Mouse (Mus musculus) kidney, postnatal 14 days (tissue): ENCODE data around the gene Chchd3.

ENCODE experiments used
- DNase-seq: peaks from one replicate; pipeline ENCODE4 v3.0.0; 2022; ENCODE audit warnings: mixed read lengths

Gene Chchd3

DNA sequence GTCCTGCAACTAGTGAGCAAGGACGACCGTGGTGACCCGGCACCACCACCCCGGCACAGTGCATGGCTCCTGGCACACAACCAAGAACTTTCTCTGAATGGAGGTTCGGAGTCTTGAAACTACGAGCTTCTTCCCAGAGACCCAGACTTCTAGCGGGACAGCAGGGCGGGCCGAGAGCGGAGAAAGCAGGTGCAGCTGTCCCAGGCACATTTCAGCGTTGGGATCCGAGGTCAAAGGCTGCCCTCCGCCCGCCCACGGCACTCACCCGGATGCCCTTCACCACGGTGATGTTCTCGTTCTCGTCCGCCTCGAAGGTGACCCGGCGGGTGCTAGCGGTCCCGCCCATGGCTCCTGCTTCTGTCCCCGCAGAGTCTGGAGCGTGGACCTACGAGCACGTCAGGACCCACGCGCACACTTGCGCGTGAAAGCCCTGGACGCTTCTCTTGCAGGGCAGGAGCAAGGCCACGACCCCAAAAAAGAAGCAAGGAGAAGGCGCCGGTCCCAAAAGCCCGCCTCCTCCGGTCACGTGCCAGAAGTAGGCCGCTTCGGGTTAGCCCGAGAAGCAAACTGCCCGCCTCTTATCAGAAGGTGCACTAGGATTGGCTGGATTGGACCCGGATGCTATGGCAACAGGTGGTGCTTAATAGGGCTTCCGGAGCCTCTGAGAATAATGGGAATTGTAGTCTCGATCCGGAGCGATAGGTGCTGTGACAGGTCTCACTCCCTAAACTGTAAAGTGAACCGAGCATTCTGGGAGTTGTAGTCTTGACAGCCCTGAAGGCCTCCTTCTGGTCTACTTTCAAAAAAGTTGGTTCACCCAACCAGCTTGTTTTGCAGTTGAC, at the start of gene Chchd3:
Gene Chchd3 (minus strand): TSS at position 526 of the 842 bp plus-strand sequence.
- DNase-seq, result peak; percentile 98

DNA sequence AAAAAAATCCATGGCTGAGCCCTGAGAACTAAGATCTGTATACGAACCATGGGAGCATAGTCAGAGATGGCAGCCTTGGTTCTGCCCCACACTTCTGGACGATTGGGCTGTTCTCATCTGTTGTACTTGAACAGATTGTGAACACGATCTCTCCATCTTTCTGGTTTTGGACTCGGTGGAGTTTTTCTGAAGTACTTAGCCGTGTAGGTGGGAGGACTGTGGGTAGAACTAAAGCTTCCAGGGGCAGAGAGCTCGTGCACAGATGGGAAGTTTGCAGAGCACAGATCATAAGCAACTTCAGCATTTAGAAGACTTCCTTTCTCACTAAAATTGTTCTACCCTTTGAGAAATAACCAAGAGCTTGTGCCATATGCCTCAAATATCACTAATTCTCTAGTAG, 44.6 kb upstream of the Chchd3 start:
- no peak for DNase-seq

DNA sequence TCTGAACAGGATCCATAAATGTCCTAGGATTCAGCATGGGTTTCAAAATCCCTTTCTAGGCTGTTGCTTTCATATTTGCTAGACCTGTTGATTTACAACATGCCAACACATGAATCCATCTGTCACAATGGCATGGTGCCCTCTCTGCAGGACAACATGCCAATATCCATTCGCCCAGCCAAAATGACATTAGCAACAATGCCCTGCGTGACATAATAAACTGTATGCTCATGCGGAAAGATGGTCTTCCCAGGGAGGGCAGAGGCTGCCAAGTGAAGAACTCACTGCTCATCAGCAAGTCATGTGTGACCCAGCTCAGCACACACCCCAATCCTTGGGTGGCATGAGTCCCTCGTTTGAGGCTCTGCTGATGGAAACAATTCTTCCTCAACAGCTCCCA, 38.8 kb upstream of the Chchd3 start:
- DNase-seq, result no peak

DNA sequence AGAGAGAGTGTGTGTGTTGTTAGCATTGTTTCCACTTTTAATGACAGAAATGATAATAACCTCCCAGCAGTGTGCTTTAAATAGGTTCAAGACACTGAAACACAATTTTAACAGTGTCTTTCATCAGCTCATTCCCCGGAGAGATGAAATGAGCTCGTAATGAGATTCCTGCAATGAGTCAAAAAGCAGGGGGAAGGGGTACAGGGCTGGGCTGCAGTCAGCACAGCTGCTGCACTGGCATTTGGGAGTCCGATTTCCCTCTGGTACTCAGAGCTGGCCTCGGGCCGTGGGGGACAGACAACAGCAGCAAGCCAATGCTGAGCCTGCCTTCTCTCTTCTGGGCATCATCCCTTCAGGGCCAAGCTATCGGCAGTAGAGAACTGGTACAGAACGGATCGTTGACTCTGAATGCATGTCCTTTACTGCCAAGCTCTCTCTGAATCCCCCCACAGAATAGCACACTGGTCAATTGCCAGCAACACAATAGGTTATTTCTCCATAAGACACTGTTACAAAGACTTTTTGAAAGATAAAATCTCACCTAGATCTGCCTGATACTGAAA, 34.7 kb upstream of the Chchd3 start:
- no peak for DNase-seq

DNA sequence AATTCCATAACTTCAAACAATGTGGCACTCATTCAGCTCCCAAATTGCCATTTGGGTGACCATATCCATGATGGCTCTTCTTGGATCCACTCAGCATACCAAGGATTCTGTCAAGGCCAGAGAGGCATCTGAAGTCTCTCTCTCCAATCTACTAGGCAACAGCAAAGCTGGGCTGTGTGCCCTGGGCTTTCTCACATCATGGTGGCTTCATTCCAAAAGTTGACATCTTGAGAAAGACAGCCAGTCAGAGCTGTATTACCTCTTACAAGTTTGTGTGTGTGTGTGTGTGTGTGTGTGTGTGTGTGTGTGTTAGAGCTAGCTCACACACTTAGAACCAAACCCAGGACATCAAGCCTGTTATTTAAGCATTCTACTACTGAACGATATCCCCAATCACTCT, 20.1 kb upstream of the Chchd3 start:
- no peak for DNase-seq

DNA sequence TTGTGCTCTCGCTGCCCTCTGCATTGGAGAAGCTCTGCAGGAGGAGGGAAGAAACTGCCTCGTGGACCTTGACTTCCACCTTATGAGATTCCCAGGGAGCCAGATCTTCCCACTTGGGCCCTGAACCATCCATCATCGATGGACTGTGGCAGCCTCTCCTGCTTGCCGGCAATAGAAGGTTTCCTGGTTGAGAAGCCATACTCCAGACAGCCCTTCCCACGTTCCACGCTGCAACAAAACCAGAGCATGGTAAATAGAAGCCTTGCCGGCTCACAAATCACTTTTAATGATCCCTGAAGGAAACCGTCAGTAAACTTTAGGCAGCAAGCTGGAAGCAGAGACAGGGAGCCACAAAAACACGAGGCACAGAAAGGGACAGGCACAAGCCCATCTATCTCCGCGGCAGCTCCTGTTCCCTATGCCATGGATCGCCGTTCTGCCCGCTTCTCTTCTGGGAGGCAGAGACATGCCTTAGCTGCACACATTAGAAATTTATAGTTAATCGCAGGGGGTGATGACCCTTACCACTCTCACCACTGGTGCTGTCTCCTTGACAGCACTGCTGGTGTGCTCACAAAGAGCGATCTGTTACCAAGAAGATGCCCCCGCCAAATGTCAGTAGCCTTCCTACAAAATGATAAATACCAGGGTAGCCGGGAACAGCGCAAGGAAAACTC, 18.3 kb upstream of the Chchd3 start:
- no peak for DNase-seq

DNA sequence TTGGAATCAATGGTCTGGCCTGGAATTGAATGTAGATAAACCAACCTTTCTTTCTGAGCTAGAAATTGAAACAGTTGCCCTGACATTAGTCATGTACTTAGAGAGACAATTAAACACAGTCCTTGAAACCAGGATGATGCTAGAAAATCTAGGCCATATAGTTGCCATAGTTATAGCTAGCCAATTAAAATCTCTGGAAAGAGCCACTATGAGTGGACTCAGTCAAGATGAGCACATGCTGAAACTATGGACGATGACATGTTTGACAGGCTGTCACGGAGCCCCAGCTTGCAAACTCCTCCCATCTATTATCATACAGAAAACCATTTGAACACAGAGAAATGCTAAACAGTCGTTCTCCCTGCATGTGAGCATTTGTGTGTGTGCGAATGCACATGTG, 6.4 kb upstream of the Chchd3 start:
- DNase-seq, result no peak

DNA sequence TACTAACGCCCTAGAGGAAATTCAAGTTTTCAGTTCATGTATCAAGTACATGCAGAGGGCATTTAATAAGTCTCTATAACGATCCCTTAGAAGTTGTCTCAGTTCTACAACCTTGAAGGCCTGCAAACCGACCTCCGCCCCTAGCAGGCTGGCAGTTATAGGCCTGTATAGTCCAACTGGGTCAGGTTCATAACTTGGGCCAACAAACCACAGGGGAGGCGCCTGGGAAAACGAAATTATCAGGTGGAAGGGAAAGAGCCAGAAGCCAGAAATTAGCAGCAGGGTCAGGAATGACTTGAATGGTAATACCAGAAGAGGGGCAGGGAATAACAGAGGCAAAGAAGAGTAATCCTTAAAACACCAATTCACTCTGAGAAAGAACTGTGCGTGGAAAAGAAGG, 784 bp downstream of the Chchd3 start:
- DNase-seq, result peak; percentile 39

DNA sequence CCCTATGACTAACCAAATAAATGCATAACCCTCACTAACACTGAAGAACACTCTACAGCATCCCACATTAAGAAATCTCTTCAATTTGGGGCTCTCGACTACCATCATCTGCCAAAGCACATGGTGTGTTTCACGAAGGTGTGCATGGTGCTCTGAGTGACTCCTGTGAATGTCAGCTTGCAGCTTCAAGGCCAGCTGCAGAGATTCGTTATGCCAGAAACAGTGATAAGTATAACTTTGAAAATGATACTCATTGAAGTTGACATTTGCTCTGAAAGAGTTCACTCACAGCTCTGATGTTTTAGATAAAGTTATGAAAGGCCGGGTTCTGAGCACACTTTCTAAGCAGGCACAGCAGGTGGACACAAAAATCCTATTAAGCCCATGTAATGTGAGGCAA, 3.7 kb downstream of the Chchd3 start:
- DNase-seq, result no peak

DNA sequence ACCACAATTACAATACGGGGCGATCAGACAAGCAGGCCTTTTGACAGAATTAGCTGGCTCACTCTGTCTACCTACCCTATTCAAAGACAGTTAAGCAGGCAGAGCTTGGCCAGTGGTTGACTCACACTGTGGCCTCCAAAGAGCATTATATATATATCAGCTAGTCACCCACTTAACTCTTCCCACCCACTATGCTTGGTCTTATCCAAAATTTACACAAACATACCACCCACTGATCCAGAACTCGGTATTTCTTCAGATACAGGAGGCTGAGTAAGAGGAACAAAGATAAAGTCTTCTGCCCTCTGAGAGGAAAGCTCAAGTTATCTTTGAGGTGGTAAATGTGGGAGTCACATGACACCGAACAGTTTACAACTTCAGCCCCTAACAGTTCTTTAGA, 4.4 kb downstream of the Chchd3 start:
- no peak for DNase-seq

DNA sequence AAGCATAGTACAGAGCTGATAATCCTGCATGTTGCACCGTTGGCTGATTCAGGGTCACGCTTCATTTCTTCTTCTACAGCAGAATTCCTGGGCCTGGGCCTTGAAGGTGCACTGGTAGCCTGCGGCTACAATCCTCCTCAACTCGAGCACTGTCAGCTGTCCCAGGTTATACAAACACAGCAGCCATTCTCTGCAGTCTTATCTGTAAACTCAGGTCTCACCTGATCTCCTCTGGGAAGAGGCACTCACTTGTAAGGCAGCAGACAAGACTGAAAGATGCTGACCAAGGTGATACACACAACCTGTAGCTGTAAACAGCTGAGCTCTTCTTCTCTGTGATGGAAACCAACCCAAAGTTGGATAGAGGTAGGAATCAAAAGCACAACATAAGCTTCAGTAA, 5.1 kb downstream of the Chchd3 start:
- no peak for DNase-seq

DNA sequence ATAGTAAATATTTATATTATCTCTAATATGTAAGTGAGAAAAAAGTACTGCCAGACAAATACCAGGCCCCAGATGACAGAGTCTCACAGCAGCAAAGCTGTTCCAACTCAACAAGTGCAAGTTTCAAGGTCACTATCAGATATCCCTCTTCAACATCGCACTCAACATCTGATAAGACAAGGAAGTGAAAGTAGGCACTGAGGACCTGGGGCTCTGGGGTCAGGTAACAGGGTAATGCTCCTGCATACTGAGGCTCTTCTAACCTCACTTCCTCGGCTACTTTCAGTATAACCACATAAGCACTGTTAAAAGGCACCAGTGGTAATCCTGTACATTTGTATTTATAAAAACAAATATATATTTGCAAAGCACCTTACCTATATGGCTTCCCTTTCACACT, 8.4 kb downstream of the Chchd3 start:
- no peak for DNase-seq

DNA sequence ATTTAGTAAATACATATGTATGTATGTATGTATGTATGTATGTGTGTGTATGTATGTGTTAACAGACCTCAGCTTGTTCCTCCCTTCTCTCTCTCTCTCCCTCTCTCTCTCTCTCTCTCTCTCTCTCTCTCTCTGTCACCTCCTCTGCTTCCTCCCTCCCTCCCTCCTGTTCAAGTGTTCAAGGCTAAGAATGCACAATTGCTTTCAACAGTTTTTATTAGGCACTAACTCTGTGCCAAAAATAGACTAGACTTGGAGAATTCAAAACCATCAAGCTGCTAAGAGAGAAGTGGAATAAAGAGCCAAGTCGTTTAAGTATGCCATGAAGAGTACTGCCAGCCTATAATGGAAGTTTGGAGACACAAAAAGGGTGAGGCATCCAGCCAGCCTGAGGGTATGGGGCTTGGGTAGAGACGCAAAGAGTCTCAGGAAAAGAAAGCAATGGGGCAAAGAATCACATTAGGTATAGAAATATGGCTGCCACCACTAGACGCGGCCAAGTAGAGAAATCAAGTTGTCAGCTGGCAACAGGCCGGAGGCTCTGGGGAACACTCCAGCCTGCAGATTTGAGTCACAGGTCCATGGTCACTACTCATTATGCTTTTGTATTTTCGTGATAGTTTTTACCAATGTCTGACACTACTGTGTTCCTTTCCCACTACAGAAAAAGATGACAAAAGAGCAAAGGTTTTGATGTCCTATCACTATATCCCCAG, 10.2 kb downstream of the Chchd3 start:
- no peak for DNase-seq

DNA sequence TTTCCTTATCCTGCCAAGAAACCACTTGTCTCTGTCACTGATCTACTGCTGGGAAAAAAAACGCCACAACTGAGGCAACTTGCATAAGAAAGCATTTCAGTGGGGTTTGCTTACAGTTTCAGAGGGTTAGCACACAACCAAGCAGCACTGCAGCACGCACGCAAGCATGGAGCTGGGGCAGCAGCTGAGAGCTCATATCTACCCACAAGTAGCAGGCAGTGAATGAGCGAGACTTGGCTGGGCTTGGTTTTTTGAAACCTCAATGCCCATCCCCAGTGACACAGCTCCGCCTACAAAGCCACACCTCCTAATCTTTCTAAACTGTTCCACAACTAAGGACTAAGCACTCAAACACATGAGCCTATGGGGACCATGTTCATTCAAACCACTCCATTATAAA, 16.6 kb downstream of the Chchd3 start:
- no peak for DNase-seq

DNA sequence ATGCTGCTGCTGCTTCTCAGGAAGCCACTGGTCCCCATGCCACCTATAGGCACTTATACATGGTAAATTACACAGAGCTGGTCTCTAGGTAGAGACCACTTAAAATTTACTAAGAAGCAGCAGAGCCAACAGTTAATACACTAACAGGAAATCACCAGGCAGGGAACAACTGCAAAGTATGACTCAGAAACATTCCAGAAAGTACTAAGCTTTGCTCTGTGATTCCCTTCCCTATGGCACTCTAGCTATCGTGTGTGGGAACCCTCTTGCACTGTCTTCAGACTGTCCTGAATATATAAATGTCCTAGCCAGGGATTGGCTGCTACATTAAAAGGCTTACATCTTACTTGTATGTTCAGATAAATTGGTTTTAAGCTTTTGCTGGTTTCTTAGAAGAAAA, 17.2 kb downstream of the Chchd3 start:
- DNase-seq, result no peak

DNA sequence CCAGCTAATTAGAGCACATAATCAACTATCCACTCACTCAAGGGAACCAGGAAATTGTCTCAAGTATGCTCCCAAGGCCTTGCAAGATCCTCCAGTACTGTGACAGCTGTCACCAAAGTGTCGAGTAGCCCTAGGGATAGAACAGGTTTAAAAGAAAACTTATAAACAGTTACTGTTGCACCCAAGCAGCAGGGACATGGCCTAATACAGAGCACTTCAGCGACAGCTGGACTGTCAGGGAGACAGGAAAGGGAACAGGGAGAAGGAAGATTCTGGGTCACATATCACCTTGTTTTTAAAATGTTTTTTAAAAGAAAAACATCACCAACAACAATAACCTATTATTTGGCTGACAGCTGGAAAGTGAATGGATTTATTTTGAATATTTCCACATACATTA, 18.1 kb downstream of the Chchd3 start:
- DNase-seq, result no peak

DNA sequence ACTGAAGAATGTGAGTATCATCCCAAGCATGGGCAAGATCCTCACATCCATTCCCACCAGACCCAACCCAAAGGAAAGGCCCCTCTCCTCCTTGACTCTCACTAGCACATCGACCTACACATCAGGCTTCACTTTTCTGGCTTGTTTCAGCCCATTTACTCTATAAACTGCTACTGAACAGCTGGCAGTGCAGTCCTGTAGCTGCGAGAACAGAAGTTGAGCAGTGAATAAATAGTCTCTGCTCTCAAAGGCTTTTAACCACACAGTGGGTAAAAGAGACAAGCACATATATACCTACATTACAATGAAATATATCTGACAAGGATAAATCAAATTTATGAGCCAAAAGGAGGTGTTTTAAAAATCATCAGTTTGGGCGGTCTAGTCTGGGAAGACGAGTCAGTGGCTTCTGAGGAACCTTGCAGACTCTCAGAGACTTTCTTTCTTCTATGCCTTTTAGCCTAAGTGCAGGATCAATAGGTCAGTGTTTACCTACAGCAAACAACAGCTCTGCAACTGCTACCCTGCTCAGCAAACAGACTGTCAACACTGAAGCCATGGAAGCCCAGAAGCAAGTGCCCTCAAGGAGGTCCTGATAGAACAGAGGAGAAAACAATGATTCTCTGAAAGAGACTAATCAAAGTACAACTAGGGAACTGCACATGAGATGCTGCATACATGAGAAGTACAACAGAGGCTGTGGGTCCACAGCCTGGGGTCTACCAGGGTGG, 19.5 kb downstream of the Chchd3 start:
- no peak for DNase-seq

DNA sequence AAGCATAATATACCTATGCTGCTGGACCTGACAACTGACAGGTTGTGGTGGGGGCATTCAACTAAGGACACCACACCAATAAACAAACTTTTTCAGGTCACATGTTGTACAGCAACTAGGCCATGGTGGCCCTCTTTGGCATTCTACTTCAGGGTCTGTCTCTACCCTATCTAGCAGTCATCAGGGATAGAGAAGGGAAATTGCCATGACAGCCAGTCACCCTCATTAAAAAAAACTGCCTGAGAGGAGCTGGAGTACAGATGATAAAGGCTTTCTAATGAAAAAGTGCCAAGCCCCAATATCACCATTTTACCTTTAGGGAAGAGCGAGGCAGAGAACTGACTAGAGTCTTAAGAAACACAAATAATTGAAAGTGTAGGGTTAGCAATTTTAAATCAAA, 27.5 kb downstream of the Chchd3 start:
- no peak for DNase-seq

DNA sequence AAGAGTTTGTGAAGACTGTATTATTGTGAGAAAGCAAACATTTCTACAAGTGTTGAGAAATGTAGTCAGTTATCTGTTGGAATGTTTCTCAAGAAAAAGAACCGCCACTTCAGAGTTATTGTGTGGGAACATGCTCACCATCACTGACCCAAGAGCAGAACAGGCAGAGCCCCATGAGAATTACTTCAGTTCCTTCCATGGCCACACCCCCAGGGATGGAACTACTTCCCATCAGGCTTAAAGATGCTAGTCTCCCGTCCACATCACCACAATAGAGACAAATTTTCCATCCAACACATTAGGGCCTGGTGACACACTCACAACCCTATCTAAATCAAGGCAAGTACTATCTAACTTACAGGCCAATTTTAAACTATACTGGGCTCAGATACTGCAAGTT, 28.4 kb downstream of the Chchd3 start:
- no peak for DNase-seq

DNA sequence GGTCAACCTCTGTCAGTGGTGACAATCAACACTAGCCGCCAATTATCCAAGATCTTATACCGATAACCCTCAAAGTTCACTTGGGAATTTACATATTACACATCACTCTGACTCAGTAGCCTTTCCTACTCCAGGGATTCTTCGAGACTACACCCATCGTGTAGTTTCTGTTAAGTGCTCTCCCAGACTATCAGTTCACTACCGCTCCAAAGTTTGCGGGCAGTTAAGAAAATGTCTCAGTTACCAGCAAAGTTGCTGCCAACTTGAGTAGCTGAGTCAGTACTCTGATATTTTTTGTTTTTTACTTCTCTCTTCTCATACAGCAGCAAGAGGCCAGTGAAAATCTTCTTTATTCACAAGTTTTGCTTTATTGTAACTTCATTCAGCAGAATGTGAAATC, 31.8 kb downstream of the Chchd3 start:
- DNase-seq, result no peak

DNA sequence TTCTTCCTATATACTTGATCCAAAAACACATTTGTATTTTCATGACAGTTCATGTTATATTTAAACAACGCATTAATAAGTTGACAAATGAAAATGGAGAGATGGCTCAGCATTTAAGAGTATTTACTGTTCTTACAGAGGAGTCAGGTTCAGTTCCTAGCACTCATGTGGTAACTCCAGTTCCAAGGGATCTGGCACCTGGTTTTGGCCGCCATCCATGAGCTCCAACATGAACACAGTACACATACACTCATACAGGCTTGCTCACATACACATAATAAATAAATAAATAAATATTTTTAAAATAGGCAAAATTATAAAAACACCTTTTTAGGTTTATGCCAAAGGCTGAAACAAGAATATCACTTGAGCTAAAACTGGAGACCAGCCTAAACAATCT, 35.0 kb downstream of the Chchd3 start:
- no peak for DNase-seq

DNA sequence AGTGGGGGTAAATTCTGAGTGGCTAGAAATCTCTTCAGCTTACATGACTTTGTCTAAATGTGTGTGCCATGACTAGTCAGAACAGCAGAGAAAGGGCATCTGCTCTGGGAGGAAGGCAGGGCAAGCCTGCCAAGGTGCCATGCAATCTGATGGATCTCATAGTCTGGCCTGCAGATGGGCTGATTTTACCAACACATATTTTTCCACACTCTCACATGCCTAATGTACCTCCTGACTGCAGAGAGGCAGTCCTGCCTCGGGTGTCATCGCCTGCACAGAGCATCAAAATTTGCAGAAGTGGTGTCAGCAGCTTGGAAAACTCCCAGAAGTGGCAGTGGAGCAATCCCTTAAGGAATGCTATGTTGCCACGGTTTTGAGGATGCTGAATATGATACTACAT, 55.5 kb downstream of the Chchd3 start:
- no peak for DNase-seq

DNA sequence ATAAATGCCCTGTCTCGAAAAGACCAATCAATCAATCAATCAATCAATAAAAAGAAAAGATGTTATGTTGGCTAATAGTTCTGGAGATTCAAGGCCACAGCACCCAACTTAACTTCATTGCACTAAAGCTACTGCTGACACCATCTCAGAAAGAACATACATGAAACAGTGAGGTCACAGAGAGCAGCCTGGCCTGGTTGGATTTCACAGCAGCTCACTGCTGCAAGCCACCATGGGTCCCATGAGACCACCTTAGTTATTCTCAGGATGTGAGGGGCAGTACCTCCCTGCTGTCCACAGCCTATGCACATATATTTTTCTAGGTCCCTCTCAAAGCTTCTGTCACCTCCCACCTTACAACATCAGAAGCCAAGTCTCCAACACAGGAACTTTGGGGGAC, 57.1 kb downstream of the Chchd3 start:
- DNase-seq, result no peak
